Mouse (Mus musculus): ENCODE measurements around the gene Prm3. TPM values are rescaled to one million over a fixed set of nuclear protein-coding genes. Genes with fewer than 3 reads are reported as not detected.

Prm3 gene
- polyA plus RNA-seq, 1 experiment, result not detected

- Histone ChIP-seq H3K4me1 (ENCODE audit: control insufficient read depth, insufficient read depth, low read length) (no peaks in the 10 kb centered on the region), H3K27ac (ENCODE audit: insufficient read depth, low read length) (no peak overlapping the region), H3K4me3 (ENCODE audit: insufficient read depth, low read length) (no peak overlapping the region)
- no peak for TF ChIP-seq POLR2A (IDR thresholded peaks at IDR 0.05; ENCODE audit: low read depth, low read length)
- TF ChIP-seq CTCF (IDR thresholded peaks at IDR 0.05; ENCODE audit: borderline replicate concordance, insufficient read depth, low read length), result no peak
These were observed 37.2 kb upstream of the Prm3 start for GRCm38 (mm10) chr16:10827766-10828460.

GRCm38 (mm10) chr16:10827269-10827668, 36.6 kb upstream of the Prm3 start:
- Histone ChIP-seq H3K4me1 (ENCODE audit: control insufficient read depth, insufficient read depth, low read length) (no peaks in the 10 kb centered on the region), H3K27ac (ENCODE audit: insufficient read depth, low read length) (no peak overlapping the region), H3K4me3 (ENCODE audit: insufficient read depth, low read length) (no peak overlapping the region)
- no peak for TF ChIP-seq CTCF (IDR thresholded peaks at IDR 0.05; ENCODE audit: borderline replicate concordance, insufficient read depth, low read length)
- TF ChIP-seq POLR2A (IDR thresholded peaks at IDR 0.05; ENCODE audit: low read depth, low read length), result no peak

GRCm38 (mm10) chr16:10825840-10826239, 35.1 kb upstream of the Prm3 start:
- no peaks in the 10 kb centered on the region for H3K4me1 ChIP-seq (ENCODE audit: control insufficient read depth, insufficient read depth, low read length)
- no peak overlapping the region for H3K27ac ChIP-seq (ENCODE audit: insufficient read depth, low read length)
- TF ChIP-seq POLR2A (IDR thresholded peaks at IDR 0.05; ENCODE audit: low read depth, low read length), result no peak
- no peak for TF ChIP-seq CTCF (IDR thresholded peaks at IDR 0.05; ENCODE audit: borderline replicate concordance, insufficient read depth, low read length)

GRCm38 (mm10) chr16:10824536-10824935, 33.8 kb upstream of the Prm3 start:
- TF ChIP-seq CTCF (IDR thresholded peaks at IDR 0.05; ENCODE audit: borderline replicate concordance, insufficient read depth, low read length) (no peak), POLR2A (IDR thresholded peaks at IDR 0.05; ENCODE audit: low read depth, low read length) (no peak)
- Histone ChIP-seq H3K4me1 (ENCODE audit: control insufficient read depth, insufficient read depth, low read length) (no peaks in the 10 kb centered on the region), H3K27ac (ENCODE audit: insufficient read depth, low read length) (no peak overlapping the region), H3K4me3 (ENCODE audit: insufficient read depth, low read length) (no peak overlapping the region)

More at GRCm38 (mm10) chr16:10825840-10826239, 35.1 kb upstream of the Prm3 start:
- no peak overlapping the region for H3K4me3 ChIP-seq (ENCODE audit: insufficient read depth, low read length)

GRCm38 (mm10) chr16:10821387-10821786, 30.7 kb upstream of the Prm3 start:
- no peaks in the 10 kb centered on the region for H3K4me1 ChIP-seq (ENCODE audit: control insufficient read depth, insufficient read depth, low read length)
- no peak overlapping the region for H3K4me3 ChIP-seq (ENCODE audit: insufficient read depth, low read length)
- H3K27ac ChIP-seq (ENCODE audit: insufficient read depth, low read length), result no peak overlapping the region
- TF ChIP-seq CTCF (IDR thresholded peaks at IDR 0.05; ENCODE audit: borderline replicate concordance, insufficient read depth, low read length), result no peak
- no peak for TF ChIP-seq POLR2A (IDR thresholded peaks at IDR 0.05; ENCODE audit: low read depth, low read length)

- Histone ChIP-seq H3K27ac (ENCODE audit: insufficient read depth, low read length) (no peak overlapping the region), H3K4me1 (ENCODE audit: control insufficient read depth, insufficient read depth, low read length) (no peaks in the 10 kb centered on the region), H3K4me3 (ENCODE audit: insufficient read depth, low read length) (no peak overlapping the region)
- no peak for TF ChIP-seq POLR2A (IDR thresholded peaks at IDR 0.05; ENCODE audit: low read depth, low read length)
- no peak for TF ChIP-seq CTCF (IDR thresholded peaks at IDR 0.05; ENCODE audit: borderline replicate concordance, insufficient read depth, low read length)
These were observed 29.3 kb upstream of the Prm3 start for GRCm38 (mm10) chr16:10819966-10820365.

- Histone ChIP-seq H3K4me3 (ENCODE audit: insufficient read depth, low read length) (no peak overlapping the region), H3K27ac (ENCODE audit: insufficient read depth, low read length) (no peak overlapping the region), H3K4me1 (ENCODE audit: control insufficient read depth, insufficient read depth, low read length) (no peaks in the 10 kb centered on the region)
- TF ChIP-seq POLR2A (IDR thresholded peaks at IDR 0.05; ENCODE audit: low read depth, low read length), result no peak
- TF ChIP-seq CTCF (IDR thresholded peaks at IDR 0.05; ENCODE audit: borderline replicate concordance, insufficient read depth, low read length), result no peak
These were observed 27.9 kb upstream of the Prm3 start for GRCm38 (mm10) chr16:10818579-10819135.

GRCm38 (mm10) chr16:10814864-10815263, 24.1 kb upstream of the Prm3 start:
- H3K27ac ChIP-seq (ENCODE audit: insufficient read depth, low read length), result no peak overlapping the region
- TF ChIP-seq POLR2A (IDR thresholded peaks at IDR 0.05; ENCODE audit: low read depth, low read length), result no peak
- TF ChIP-seq CTCF (IDR thresholded peaks at IDR 0.05; ENCODE audit: borderline replicate concordance, insufficient read depth, low read length), result no peak
- no peaks in the 10 kb centered on the region for H3K4me1 ChIP-seq (ENCODE audit: control insufficient read depth, insufficient read depth, low read length)
- no peak overlapping the region for H3K4me3 ChIP-seq (ENCODE audit: insufficient read depth, low read length)

- Histone ChIP-seq H3K4me1 (ENCODE audit: control insufficient read depth, insufficient read depth, low read length) (no peaks in the 10 kb centered on the region), H3K4me3 (ENCODE audit: insufficient read depth, low read length) (no peak overlapping the region), H3K27ac (ENCODE audit: insufficient read depth, low read length) (no peak overlapping the region)
- TF ChIP-seq POLR2A (IDR thresholded peaks at IDR 0.05; ENCODE audit: low read depth, low read length) (no peak), CTCF (IDR thresholded peaks at IDR 0.05; ENCODE audit: borderline replicate concordance, insufficient read depth, low read length) (no peak)
These were observed 23.0 kb upstream of the Prm3 start for GRCm38 (mm10) chr16:10813726-10814125.

- Histone ChIP-seq H3K27ac (ENCODE audit: insufficient read depth, low read length) (no peak within 1 kb of the TSS), H3K4me1 (ENCODE audit: control insufficient read depth, insufficient read depth, low read length) (no peaks in the 10 kb centered on the region), H3K4me3 (ENCODE audit: insufficient read depth, low read length) (no peak within 1 kb of the TSS)
- TF ChIP-seq CTCF (IDR thresholded peaks at IDR 0.05; ENCODE audit: borderline replicate concordance, insufficient read depth, low read length), result no peak
- TF ChIP-seq POLR2A (IDR thresholded peaks at IDR 0.05; ENCODE audit: low read depth, low read length), result no peak
These were observed 22.2 kb upstream of the Prm3 start, which contains the start of gene Gm11172 for GRCm38 (mm10) chr16:10812865-10813371. TSS of gene Gm11172 (plus strand) at chr16:10812915.

All from embryonic fibroblast, embryonic 13.5 days (primary cell).